Mouse (Mus musculus) cerebellum, adult 9-10 months (tissue): ENCODE measurements around the gene Acy3.
"Not testable (repeated sequence)": the region's sequence is repeated elsewhere in the genome, so short reads cannot be mapped to it uniquely, and the experiment has no call there.

Experiments
- DNase-seq: peaks from one replicate; pipeline ENCODE4 v3.0.0; 2022

The Acy3 gene

DNA sequence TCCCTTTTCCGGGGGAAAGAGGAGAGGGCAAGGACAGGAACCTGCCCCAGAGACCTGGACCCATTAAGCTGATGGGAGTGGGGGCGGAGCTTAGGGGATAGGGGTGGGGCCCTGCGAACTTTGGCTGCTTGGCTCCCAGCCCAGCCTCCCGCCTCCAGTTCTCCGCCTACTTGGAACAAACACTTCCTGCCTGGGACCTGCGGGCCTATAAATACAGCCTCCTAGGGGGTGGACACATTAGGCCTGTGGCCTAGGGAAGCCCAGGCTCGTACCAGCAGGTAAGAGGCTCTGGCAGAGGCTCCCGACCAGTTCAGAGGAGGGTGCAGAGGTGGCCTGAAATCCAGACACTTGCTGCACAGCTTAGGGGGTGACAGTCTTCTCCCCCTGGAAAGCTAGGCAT lies at the start of gene Acy3:
Gene Acy3, plus strand, starts transcription at position 237 of the 400 bp plus-strand sequence.
- DNase-seq = no peak

DNA sequence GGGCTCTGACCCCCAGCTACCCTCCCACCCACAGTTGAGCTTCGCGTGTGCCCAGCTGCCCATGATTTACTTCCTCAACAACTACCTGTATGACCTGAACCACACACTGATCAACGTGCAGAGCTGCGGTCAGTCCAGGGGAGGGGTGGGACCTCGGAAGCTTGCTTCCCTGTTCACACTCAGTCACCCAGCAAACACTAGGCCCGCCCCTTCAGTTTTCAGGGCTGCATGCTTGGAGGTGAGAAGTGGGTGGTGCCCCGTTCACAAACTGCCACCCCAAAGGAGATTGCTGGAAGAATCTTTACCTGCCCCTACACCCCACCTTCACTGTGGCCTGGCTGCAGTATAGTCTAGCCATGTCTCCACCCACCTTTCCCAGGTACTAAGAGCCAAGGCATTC lies 44.1 kb upstream of the Acy3 start:
- DNase-seq = no peak

DNA sequence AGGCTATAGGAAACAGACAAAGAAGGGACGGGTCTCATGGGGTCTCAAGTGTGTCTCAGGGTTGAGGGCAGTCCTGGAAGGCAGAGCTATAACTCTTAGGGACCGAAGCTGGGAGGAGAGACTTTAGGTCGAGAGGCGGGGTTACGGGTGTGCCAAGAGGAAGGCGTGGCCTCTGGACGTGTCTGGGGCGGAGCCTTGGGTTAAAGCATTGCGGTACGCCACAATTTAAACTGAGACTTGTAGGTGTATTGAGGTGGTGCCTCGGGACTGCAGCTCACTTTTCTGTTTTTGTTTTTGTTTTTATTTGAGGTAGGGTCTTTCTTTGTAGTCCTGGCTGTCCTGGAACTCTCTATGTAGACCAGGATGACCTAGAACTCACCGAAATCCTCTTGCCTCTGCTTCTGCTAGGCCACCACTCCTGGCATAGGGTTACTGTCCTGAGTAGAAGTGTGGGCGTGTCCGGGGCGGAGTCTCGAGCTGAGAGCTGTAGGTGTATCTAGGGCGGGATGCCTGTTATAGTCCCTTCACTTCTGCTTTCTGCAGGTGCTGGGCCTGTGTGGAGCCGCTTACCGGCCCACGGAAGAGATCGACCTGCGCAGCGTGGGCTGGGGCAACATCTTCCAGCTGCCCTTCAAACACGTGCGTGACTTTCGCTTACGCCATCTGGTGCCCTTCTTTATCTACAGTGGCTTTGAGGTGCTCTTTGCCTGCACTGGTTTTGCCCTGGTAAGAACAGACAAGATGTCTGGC lies 43.2 kb upstream of the Acy3 start:
- no peak for DNase-seq

DNA sequence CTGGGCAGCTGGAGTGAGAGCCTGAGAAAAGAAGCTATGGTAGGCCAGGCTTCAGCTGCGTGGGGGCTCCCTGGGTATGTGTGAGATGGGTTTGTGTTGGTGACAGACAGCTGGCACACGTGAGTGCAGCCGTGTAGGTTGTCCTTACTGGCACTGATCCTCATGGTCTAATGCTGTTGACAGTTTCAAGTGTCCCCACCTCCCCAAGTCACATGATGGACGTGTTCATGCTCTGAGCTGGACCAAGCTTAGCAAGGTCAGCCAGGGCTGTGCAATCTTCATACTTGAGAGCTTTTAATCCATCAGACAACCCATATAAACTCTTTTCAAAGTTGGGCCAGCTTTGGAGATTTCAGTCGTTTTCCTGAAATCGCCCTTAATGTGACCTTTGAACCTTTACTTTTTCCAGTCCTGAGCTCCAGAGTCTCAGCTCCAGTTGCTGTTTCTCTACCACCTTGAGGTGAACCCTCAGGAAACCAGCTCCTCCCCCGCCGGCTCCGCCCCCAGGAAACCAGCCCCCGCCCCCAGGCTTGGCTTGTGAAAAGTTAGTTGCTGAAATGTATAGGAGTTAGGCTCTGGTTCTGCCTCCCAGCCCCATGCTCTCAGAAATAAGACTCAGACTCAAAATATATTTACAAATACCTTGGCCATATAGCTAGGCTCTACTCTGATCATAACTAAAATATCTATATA lies 40.4 kb upstream of the Acy3 start:
- no peak for DNase-seq

DNA sequence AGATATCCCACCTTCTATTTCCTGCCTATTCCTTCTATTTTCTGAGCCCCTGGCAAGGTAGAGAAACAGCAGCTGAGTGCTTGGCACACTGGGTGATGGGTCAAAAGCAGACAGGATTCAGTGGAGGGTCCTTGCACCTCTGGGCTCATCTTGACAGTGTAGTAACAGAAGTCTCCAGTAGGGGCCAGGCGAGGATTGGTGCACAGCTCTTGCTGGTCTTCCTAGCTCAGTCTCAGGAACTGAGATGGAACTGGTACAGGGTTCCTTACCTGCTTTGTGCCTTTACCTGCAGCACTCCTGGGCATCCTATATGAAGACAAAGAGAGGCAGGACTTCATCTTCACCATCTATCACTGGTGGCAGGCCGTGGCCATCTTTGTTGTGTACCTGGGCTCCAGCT lies 39.7 kb upstream of the Acy3 start:
- peak; percentile 65 for DNase-seq

DNA sequence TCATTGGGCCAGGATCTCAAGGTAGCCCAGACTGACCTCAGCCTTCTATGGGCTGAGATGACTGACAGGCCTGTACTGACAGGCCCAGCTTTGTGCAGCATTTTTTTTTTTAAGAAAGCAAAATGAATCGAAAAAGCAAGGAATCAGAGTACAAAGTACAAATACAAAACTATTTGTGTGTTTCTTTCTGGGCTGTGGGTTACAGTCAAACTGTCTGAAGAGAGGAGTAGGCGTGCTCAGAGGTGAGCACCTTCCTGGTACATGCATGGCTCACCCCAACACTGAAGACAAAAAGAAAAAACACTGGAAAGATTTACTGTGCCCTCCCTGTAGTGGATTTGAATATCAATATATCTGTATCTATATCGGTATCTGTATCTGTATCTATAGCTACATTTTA lies 38.6 kb upstream of the Acy3 start:
- no peak for DNase-seq

DNA sequence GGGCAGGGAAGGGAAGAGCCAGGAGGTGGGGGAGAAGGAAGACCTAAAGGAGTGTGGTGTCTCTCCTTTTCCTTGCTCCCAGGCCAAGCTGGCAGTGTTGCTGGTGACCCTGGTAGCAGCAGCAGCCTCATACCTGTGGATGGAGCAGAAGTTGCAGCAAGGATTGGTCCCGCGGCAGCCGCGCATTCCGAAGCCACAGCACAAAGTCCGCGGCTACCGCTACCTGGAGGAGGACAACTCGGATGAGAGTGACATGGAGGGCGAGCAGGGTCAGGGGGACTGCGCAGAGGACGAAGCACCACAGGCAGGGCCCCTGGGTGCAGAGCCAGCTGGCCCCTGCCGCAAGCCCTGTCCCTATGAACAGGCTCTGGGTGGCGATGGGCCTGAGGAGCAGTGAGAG lies 37.8 kb upstream of the Acy3 start:
- no peak for DNase-seq

DNA sequence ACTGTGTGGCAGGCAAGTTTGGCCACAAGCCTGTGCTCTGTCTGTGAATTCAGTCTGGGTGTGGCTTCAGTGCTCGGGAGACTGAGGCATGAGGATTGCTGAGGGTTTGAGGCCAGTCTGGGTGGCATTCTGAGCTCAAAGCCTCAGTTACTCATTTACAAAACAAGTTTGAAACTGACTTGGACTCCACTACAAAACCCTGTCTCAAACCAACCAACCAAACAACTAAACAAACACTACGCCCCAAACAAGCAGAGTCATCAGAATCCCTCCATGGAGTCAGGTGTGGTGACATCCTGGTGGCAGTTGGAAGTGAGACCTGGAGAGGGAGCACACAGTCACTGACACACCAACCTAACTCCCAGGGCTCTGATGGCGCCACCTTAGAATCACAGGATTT lies 36.0 kb upstream of the Acy3 start:
- DNase-seq = no peak

DNA sequence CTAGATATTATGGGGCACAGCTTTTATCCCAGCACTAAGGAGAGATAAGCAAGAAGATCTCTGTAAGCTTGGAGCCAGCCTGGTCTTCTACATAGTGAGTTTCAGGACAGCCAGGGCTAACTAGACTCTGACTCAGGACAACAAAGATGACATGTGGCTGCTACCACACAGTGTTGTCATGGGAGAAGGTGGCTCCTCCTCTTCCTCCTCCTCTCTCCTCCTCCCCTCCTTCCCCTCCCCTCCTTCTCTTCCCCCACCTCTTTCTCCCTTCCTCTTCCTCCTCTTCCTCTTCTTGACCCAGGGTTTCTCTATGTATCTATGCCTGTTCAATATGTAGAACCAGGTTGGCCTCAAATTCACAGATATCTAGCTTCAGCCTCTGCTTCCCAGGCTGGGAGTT lies 34.9 kb upstream of the Acy3 start:
- DNase-seq = no peak

DNA sequence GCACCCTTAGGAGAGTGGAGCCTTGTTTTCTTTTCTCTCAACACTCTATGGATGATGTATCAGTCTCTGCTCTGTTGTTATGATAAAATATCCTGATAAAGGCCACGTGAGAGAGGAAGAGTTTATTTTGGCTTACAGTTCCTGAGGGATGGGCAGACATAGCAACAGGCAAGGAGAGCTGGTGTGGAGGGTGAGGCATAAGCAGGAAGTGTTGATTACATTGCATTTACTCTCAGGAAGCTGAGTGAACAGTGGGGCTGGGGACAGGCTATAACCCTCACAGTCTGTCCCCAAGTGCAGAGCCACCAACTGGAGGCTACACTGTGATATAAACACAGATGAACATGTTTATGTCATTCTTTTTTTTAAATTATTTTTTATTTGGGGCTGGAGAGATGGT lies 34.3 kb upstream of the Acy3 start:
- no peak for DNase-seq

DNA sequence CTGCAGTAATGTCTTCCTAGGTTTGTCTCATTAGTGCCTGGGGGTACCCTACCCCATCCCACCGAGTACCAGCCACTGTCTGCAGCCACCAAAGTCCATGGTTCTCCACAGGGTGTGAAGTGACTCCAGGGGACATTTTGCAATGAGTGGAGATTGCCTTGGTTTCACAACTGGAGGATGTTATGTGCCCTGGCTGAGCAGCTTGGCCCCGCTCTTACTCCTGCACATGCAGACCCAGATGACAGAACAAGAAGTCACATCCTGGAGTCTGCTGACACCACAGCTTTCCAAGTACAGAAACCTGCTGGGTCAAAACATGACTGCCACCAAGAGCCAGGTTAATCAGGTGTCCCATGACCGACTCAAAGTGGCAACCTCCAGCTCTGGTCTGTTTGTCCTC lies 31.3 kb upstream of the Acy3 start:
- no peak for DNase-seq

DNA sequence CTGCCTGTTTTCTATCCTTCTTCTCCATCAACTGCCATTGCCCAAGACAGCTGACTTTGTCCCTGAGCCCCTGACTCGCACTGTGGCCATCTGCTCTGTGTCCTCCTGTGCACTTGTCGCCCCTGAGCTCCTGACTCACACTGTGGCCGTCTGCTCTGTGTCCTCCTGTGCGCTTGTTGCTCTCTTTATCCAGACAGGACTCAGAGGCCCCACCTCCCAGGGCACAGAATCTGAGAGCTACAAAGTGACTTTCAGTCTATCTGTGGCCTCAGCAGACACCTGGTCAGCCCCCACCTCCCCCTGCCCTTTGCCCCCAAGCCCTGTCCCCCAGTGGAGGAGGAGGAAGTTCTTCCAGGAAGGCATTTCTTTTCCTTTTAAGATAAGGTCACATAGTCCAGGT lies 30.6 kb upstream of the Acy3 start:
- no peak for DNase-seq

DNA sequence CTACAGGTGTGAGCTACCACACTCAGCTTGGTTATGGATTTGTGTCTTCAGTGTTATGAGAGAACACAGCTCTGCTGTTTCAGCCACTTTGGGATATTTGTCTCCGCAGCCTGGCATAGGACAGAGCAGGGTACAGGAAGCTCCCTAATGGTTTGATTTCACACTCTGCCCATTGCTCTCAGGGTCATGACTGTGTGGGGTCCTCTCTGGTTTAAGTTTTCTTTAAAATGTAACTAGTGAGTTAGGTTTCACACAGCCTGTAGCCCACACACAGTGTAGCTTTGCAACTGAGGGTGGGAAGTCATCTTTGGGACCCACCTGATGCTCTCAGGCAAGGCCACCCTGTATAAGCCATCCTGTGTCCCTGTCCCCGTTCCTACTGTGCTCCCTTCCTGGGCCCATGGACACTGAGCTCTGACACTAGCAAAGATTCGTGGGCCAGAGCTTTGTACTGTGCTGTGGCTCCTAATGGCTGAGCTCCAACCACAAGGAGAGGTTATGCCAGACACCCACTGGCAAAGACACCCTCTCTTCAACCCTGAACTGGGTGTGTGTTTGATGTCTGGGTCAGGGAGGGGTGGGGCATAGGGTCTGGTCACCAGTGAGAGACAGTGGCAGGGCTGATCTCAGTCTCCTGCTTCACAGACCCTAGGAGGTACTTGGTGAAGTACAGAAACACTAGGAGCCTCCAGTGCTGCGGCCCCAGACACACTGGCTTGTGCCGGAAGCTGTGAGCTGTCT lies 28.9 kb upstream of the Acy3 start:
- not testable (repeated sequence) for DNase-seq

DNA sequence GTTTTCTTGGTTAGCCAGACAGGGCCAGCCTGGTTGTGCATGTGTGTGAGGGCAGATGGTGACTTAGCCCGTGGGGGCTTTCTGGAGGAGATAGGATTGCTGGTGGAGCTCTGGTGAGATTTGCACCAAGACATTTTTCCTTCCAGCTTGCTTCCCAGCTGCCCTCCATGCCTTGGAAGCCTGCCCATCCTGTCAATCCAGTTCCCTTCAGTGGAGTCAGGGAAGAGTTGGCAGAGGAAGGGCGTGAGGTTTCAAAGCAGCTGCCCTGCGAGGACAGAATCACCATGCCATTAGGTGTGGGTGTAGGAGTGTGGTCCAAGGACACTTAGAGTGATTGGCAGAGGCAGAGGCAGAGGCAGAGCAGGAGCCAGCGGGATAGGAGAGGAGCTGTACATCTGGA lies 27.9 kb upstream of the Acy3 start, which contains the start of gene Aldh3b3:
Gene Aldh3b3, plus strand, starts transcription at position 176 of the 400 bp plus-strand sequence.
- DNase-seq = no peak

DNA sequence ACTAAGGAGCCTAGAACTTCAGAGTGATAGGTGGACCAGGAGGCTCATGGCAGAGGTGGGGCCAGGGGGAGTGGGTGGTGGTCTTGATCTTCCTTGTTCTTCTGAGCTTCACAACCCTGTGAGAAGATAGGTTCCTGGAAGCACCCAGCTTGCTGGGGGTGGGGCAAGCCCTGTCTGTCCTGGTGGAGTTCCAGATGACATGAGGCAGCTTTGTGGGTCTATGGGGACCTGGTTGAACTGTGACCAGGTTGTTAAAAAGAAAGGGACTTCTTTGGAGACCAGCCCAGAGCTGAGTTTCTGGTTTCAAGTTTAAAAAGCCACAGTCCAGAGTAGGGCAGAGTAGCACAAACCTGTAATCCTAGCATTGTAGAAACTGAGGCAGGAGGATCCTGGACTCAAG lies 27.3 kb upstream of the Acy3 start:
- no peak for DNase-seq

DNA sequence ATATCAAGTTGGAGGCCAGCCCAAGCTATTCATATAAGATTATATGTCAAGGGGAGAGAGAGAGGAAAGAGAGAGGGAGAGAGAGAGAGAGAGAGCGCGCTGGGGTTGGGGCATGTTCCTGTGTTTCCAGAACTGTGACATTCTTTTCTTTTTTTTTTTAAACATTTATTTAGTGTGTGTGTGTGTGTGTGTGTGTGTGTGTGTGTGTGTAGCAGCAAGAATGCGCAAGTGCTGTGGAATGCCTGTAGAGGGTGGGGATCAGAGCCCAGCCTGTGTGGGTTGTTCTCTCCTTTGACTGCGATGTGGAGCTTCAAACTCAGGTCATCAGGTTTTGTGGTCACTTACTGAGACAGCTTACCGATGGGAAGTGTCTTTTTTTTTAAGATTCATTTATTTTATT lies 26.2 kb upstream of the Acy3 start:
- no peak for DNase-seq

DNA sequence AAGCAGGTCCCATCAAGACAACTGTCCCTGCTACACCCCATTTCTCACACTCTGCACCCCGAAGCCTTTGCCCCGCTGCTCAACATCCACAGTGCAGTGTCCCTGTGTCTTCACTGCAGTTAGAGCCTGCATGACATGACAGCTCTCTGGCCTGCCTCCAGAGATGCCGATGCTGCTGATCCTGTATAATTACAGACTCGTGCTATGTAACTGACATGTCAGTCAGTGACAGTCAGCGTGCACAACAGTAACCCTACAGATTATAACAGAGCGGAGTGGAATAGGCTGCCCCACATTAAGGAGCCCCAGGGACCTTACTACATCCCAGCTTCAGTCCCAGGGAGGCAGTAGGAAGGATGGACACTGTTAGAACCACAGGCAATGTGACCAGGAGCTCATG lies 24.6 kb upstream of the Acy3 start:
- not testable (repeated sequence) for DNase-seq

DNA sequence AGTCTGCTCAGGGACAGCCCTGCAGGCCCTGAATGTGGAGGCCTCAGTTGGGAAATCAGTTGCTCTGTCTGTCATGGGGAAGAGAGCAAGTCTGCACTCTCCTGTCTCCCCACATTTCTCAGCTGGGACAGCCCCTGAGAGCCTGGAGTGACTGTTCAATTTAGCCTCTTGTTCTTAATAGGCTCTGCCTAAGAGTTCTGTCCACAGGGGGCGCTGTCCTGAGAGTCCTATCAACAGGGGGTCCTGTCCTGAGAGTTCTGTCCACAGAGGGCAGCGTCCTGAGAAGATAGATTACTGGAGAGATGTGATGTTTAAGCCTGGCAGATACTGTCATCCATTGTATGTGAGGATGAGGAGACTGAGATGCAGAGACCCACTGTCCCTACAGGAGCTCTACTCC lies 23.9 kb upstream of the Acy3 start:
- no peak for DNase-seq

DNA sequence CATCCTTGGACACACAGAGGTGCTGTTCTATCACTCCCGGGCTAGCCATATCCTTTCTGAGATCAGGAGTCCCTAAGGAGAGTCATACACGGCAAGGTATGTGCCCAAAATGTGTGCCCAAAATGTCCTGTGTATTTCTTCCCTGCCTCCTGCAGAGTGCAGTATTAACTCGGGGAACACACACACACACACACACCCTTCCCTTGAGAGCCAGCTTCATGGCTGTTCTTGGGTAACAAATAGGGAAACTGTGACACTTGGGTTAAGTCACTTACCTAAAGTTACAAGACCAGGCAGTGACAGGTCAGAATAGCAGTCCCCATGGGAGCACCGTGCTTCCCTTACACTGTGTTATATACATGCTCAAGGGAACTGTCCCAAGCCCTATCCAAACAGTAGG lies 22.3 kb upstream of the Acy3 start:
- DNase-seq = no peak

DNA sequence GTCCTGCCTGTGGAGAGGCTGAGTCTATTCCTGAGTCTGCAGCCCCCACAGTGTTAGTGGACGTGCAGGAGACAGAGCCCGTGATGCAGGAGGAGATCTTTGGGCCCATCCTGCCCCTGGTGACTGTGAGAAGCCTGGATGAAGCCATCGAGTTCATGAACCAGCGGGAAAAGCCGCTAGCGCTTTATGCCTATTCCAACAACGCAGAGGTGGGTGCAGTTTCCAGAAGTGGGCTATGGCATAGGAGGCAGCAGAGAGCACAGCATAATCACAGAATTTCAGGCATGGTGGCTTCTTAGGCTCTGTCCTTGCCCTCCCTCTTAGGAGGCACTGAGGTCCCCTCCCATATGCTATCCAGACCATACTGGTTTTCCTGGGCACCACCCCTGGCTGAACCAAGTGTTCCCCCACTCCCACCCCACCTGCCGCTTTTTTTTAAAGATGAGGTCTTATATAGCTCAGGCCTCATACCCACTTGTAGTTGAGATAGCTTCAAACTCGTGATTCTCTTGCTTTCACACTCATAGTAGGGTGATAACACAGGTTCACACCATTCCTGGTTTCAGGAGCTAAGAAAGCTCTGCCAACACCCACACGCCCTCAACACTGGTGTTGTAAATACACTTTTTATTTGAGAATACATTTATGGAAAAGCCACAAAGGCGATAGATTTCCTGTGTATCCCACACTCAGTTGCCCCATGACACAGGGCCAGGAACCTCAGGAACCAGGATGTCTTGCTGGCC lies 19.9 kb upstream of the Acy3 start:
- no peak for DNase-seq

DNA sequence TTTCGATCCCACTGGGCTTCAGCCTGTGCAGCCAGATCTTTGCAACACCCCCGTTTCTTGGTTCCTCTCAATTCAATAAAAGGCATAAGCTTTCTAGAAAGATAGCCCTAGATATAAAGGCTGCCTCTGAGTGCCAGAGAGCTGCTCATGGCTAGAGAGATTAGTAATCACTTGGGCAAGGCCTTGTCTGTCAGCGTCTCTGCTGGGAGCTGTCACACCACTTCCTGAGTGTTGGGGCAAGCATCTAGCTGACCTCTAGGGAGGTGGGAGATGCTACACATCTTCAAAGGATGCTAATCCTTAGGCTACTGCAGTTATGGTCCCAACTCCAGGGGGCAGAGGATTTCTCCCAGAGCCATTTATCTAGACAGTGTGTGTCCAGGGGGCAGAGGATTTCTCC lies 19.1 kb upstream of the Acy3 start:
- DNase-seq = no peak

DNA sequence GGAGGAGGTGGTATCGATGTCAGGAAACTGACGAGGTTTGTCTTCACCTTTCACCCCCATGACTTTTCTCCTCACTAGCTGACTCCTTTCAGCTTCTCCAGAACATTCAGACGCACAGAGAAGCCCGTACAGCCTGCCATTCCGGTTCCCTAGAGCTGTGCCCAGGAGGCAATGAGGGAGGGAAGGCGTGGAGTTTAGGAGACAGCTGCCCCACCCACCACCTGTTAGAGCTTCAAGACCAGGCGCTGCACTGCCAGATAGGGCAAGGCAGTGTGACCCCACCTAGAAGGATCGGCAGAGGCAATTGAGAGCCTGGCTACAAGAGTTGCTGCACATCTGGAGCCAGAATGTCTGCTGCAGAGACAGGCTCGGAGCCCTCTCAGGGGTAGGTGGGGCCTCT lies 14.1 kb upstream of the Acy3 start, which contains the start of gene Aldh3b2:
Gene Aldh3b2, plus strand, starts transcription at position 100 of the 400 bp plus-strand sequence.
- DNase-seq = no peak

DNA sequence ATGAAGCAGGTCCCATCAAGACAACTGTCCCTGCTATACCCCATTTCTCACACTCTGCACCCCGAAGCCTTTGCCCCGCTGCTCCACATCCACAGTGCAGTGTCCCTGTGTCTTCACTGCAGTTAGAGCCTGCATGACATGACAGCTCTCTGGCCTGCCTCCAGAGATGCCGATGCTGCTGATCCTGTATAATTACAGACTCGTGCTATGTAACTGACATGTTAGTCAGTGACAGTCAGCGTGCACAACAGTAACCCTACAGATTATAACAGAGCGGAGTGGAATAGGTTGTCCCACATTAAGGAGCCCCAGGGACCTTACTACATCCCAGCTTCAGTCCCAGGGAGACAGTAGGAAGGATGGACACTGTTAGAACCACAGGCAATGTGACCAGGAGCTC lies 11.8 kb upstream of the Acy3 start:
- not testable (repeated sequence) for DNase-seq
